Mouse (Mus musculus) naive thymus-derived CD4-positive, alpha-beta T cell, adult 2 months (primary cell): ENCODE measurements at regions not wholly inside any gene's neighbourhood (a gene's known extent, or its start where the extent isn't known, plus 50 kb on each side); places are given as distances from the start of the nearest gene placed in this dataset.
A peak's percentile ranks its signal among the peaks of the same experiment; 100 is the strongest.

Source experiments
- DNase-seq: peaks from one replicate; pipeline ENCODE4 v3.0.0-alpha.2; 2011; ENCODE audit warnings: low read depth

DNA sequence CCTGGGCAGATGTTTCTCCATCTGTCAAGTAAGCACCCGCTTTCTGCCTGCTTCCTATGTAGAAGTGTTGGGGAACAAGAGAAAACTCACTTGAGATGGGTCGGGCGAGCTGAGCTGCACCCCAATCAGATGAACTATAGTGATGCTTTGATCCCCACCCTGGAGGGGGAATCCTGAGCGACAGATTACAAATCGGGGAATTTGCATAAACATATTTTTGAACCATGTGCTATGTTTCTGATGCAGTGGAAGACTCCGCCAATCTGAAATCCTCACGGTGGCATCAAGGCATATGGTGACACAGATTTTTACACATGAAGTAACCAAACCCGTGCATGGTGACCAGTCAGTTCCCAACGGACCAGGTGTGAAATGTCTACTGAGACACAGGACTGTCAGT lies 231.4 kb upstream of the Chd6 start:
- DNase-seq = no peak

DNA sequence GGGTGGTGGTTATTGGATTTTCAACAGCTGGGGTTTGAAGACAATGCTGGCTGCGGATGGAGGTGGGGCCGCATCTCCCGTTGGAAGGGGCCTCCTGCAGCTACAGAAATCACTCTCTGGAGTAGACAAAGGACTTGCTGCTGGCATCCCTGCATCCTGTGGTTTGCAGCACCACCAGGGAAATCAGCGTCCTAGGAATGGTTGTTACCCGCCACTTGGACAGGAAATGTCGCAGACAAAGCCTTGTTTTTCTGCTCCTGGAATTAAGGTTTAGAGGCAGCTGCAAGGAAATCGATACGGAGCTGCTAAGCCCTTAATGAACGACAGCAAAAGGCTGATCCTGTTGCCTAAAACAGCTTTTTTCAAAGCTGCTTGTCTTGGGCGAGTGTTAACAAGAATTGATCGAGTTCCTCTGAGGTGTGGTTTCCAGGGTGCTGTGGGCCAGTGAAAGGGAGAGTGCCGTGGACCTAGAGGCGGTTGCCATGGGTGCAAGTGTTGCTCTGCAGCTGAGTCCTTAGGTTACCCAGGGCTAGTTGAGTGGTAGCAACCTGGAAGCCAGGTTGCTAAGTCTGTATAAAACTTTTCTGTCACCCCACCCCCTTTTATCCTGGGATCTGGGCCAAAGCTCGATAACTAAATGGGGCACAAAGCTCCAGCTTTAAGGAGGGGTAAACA lies 230.6 kb upstream of the Chd6 start:
- no peak for DNase-seq

DNA sequence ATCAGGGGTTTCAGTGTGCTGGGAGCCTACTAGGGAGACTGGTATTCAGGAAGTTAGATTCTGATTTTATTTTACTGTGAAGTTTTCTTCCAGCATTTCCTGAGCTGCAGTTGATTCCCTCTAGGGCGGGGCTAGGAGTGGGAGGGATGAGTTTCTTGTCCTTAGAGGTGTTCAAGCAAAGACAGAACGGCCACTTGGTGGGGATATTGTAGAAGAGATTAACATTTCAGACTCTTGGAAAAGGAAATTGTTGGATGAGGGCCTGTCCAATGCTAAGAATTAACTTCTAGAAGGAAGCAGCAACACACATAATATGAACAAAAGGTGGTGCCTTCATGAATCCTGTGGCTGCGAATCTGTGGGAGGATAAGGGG lies 230.1 kb upstream of the Chd6 start:
- DNase-seq = no peak

DNA sequence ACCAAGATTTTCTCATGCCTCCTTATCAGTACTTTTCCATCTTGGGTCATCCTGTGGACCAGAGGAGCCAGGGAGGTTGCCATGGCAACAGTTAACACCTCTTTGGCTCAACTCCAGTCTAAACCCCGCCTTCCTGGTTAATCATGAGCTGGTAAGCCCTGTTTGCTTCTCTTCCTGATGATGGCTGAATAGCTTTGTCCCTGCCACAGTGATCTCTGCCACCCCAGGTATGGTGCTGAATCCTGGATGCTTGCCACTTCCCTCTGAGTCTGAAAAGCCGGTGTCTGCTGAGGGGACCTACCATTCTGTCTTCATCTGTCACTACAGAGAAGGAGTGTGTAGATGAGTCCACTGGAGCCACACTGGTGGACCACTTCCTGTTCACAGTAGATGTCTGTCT lies 223.8 kb upstream of the Chd6 start:
- DNase-seq = no peak

DNA sequence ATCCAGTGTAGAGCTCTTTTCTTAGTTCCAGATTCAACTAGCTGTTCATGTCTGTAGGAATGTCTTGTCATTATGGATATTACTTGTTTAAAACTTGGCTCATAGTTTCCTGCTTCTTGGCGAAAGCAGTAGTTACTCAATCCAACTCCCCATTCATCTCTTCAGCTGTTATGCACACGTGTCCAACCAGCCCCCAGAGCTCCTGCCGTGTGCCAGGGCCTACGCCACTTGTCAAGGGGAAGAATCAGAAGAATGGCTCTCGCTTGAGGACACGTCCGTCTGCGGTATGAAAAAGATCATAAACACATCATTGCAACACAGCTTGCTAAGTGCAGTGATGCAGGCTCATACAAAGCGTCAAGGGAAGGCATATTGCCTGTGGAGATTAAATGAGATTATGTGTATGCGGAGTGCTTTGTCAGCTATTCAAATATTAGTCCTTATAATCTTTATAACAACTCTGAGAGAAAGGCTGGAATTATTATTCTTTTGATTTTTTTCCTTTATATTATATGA lies 223.0 kb upstream of the Chd6 start:
- DNase-seq = no peak

DNA sequence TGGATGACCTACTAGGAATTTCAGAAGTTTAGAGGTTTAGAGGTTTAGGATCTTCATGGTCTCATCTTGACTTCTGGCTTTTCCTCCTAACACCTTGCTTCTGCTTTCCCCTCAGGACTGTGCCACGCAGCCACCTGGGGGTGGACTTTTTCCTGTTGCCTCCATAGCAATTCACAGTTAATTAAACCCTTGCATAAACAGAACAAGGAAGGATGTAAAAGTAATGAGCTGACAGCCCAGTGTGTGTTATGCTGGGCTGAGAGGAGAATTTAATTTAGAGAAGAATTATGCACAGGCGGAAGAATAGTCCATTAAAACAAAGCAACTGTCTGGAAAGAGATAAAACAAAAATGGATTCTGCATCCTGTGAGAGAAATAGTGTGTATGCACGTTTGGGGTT lies 193.9 kb upstream of the Chd6 start:
- DNase-seq = no peak

DNA sequence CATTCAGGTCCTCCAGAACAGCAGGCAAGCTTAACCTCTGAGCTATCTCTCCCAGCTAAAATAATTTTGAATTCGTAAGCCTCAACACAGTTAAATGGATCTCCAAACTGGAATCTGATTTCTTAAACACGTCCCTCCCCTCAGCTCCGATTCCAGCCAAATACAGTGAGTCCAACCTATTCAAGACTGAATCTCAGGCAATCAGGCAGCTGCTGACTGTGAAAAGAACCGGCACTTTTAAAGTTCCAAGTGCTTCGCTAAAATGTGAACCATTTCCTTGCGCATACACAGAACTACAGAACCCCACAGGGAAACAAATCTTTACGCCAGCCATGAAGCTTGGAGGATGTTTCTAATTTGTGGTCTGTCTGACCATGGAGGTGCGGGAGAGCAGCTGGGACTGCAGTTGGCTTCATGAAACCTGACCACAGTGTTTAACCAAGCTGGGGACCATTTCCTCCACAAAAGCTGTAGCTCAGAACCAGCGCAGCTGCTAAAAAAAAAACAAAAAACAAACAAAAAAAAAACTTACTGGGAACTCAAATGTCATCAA lies 160.1 kb upstream of the Chd6 start:
- no peak for DNase-seq

DNA sequence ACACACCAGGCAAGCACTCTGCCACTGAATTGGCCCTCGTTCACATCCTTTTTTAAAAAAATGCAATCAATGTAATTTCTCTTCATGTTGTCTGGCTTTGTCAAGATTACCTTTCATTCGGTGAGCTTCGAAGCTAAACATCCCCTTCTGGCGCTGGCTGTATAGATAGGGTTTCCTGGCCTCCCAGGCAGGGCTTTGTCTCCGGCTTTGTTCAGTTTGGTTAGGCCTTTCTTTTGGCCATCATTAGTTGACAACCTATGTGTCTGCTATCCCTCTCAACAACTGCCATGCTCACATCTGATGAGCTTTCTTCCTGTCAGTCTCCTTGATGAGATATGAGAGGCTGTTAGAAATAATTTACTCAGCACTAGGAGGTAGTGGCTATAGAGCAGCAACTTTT lies 157.6 kb upstream of the Chd6 start:
- no peak for DNase-seq

DNA sequence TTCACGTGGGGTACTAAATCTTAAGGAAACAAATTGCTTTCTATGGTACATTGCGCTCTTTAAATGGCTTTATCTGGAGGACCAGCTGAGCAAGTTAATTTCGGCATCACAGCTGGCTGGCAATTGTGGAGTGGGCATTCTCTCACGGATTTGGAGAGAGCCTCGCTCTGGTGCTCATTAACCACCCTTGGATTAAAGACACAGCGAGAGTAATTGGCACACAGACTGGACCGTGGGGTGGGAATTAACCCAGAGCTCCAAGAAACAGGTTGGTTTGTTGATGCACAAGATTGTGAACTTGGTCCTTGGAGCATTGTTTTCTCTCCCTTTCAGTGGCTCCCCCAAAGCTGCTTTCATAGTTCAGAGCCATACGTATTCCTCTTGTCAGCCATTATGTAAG lies 156.3 kb upstream of the Chd6 start:
- DNase-seq = no peak

DNA sequence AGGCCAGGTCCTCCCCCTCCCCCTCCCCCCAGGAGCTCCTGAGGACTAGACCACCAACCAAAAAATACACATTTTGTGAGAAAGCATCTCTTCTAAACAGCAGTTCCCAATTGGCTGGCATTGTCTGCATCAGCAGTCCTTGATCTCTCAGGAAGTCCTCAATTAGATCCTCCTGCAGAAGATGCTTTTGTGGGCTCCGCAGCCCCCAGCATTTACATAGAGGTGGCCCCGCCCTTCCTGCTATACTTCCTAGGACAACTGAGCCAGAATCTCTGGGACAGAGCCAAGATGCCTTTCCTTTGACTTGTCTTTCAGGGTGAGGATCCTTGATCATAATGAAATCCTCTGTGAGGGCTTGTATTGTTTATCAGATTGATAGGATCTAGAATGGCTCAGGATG lies 143.9 kb upstream of the Chd6 start:
- DNase-seq = no peak

DNA sequence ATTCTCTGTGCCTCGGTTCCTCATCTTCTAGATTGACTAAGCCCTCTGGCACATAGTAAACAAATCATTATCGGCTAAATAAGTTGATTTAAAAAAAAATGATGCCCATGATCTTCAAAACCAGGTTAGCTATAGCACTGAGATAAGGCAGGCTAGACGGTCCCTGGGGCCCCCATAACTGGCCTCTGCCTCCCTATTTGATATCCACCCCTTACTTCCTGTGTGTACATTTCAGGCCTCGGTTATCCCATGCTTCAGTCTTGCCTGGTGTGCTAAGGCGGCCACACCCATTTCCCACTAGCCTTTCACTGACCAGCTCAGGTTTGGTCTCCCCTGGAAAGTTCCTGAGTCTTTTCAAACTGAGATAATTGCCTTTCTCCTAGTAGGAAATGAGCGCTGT lies 132.8 kb upstream of the Chd6 start:
- no peak for DNase-seq

DNA sequence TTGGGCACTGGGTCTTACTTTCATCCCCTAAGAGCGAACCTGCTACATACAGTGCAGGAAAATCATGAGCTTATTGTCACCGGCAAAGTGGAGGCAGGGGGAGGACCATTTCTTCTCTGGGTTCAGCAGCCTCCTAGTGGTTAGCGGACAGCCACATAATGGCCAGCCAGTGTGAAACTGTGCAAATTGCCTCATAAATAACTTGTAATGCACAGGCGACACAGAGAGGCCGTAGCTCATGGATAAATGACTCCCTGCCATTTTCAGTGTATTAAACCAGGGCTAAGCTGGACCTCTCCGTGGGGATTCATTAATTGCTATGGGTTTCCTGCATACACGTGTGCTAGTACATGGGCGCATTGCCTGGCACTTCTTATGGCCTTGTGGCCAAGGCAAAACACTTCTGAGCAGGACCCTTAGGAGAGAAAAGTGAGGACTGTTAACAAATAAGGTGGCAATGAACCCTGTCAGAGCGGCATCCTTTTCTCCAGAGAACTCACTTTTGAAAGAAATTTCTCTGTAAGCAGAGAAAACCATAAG lies 128.5 kb upstream of the Chd6 start:
- no peak for DNase-seq

DNA sequence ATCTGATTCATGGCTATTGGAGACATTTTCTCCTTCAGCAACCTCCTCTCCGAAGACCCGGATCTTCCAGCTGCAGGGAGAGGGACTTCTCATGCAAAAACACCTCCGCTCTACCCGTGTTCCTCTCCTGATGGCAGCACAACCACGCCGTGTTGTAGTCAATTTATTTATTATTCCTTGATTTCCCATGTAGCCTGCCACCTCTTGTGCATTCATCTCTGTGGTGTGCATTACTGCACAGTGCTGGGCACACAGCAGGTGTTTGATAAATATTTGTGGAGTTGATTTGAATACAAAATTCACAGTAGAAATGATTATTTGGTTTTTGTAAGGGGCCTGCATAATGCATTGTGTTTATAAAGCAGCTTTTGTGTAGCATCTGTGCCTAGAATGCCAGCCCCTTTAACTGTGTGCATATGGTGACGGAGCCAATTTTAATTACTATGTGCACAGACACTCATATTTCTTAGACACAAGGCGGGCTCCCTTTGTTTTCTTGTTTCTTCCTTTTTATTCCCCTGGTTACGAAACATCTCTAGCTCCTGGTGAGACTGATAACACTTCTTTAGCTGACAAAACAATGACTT lies 124.4 kb upstream of the Chd6 start:
- no peak for DNase-seq

DNA sequence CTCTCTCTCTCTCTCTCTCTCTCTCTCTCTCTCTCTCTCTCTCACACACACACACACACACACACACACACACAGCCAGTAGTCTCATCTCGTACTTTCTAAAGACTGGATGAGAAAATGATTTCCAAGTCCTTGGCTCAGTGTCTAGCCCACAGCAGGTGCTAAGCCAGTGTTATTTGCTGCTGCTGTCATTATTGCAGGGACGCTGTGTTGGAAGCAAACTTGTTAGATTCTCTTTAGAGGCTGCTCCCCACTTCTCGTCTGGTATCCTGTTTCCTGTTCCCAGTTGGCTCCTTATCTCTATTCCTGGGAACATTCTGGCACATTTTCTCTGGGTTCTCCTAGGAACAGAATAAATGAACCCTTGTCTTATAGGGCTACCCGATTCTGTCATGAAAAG lies 122.5 kb upstream of the Chd6 start:
- no peak for DNase-seq

DNA sequence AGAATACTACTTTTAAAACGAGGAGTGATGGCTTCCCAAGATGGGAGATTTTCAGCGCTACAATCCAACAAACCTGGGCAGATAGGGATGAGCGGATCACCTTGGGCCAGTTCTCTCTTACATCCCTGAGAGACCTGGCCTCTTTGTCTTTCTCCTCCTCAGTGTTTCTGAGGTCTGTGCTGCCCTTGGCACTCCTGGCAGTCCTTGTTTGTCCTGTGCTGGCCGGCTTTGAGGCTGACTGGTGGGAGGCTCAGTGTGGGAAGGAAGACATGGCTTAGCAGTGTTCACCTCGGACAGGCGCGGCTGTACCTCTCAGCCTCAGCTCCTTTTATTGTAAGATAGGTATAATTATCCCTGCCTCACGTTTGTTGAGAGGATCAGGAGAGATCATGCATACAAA lies 106.9 kb upstream of the Chd6 start:
- no peak for DNase-seq

DNA sequence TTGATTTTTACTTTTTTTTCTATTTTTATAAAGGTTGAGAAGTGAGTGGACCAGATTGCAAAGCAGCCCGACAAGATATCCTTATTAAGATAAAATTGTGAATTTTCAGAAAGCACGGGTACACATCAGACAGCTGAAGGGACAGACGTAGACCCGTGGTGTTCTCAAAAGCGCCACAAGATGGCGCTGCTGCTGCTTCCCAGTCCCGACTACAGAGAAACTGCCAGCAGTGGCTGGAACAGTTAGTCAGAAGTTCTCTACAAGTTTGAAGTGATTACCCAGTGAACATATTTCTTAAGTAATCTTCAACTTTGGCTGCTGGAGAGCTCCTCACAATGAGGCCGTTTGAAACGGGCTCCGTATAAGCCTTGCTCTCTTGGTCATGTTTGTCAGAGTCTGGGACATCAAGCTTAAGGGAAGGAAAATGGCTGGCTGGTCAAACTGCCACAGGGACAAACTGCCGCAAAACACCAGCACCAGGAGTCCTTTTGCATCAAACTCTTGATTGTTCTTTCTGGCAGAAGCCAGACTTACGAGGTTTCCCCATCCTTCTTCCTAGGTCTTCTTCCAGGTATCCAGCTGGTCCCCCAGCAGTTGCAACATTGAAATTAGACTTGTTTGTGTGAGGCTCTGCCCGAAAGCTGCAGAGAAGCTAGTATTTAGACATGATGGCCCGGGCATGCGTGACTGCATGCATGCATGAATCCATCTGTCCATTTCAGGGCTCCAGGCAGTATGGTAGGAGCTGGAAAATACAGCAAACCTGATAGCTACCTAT lies 106.0 kb upstream of the Chd6 start:
- DNase-seq = peak; percentile 55

DNA sequence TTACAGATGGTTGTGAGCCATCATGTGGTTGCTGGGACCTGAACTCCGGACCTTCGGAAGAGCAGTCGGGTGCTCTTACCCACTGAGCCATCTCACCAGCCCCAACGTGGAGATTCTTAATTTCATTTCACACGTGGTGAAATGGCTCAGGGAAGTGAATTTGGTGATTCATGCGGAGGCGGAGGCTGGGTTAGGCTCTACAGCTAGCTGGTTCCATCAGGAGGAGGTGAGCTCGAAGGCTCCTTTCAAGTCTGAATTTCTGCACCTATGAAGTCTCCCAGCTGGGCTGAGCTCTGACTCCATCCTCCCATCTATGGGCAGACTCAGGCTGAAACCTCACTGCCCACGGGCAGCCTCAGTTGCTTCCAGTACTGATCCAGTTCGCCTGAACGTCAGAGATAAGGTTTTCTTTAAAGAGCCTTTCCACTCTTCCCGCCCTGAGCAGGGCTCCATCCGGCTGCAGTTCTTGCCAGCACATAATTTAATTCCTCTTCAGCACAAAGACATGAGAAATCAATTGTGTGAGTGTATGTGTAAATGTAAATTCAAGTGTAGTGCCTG lies 103.5 kb upstream of the Chd6 start:
- no peak for DNase-seq

DNA sequence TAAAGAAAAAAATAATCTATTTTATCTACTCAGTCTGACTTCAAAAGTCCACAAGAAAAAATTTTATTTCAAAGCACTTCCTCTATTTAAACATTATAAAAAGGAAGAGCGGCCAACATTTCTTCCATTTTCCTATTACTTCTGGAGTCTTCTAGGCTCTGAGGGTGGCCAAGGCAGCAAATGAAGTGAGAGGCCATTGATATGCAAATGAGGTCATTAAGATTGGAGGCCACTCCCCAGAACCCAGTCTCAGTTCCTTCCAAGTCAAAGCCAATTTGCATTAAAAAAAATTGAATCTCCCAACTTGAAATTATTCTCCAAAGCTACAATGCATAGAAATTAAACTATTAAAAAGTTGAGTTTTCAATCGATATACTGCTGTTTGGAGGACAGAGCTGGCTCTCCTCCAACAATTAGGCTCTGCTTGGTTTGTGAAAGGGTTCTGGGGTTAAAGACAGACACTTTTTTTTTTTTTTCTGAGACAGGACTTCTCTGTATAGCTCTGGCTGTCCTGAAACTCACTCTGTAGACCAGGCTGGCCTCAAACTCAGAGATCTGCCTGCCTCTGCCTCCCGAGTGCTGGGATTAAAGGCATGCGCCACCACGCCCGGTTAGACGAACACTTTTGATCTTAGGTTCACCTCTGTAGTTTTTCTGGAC lies 88.0 kb upstream of the Chd6 start:
- no peak for DNase-seq

DNA sequence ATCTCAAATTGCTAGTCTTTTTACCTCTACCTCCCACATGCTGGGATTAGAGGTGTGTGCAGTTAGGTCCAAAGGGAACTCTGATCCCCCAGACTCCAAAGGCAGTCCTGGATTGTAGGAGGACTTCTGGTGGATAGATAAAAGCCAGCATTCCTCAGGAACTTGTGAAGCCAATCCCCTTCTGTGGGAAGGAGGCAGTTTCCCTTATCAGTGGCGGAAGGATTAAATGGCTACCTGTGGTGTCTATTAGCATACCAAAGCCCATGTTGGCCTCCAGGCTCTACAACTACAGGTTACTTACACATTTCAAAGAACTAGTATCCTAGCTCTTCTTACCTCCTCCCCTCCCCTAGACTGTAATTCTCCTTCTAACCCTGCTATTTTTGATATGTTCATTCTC lies 78.6 kb upstream of the Chd6 start:
- DNase-seq = no peak

DNA sequence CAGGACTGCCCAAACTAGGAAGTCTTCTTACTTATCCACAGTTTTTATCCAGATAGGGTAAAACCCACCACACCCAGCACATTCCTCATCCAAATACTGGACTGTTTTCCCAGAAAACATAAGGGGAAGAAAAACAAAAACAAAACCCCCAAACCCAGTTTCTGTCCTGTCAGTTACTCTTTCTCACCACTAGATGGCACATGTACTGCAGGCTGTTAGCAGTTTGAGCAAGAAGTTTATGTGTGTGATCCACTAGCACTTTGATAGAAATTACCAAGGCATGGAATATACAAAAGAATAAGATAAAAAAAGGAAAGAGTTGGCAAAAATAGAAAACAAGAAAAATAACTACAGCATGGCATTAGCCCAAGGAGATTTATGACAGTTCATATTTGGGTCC lies 76.2 kb upstream of the Chd6 start:
- DNase-seq = peak; percentile 34

DNA sequence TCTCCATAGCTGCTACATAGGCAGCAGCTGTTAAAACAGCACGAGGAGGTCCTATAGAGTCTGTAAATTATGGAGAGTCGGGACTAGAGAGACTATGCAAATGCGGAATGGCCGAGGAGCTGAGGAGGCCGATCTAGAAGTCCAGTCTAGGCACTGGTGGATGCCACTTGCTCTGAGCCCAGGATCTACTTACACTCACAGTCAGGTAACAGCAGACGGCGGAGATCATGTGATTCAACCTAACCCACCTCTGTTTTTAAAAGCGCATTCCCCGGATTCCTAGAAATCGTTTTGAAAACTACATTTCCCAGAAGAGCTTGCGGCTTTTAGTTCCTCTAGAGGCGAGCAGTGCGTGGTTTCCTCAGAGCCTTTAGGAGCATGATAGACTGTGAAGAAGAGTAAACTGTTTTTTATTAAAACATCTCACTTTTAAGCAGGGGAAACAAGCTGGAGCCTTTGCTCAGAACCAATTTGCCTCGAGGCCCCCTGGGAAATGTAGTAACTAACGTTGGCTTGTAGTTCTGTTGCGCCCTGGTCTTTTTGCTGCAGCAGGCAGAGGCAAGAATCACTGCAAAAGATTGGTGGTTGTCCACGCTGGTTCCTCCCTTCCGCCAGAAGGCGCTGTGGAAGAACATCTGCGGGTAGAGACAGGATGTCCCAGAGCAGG lies 68.6 kb upstream of the Chd6 start:
- DNase-seq = peak; percentile 39
